Mouse (Mus musculus) liver, postnatal 0 days (tissue): ENCODE results near the gene Pank1.

Experiments
- CTCF ChIP-seq: sonication (generic); IDR thresholded peaks from 2 replicates; pipeline ENCODE4 v1.5.1; 2016; ENCODE audit warnings: antibody characterized with exemption, low read depth
- EP300 ChIP-seq: IDR thresholded peaks from 2 replicates; pipeline ENCODE4 v1.6.1; 2016; ENCODE audit warnings: antibody characterized with exemption, low read depth, mild to moderate bottlenecking

- TF ChIP-seq CTCF (no peak), EP300 (no peak)
Observed at GRCm38 (mm10) chr19:34841719-34842506, 37.3 kb downstream of the Pank1 start.
